Mouse (Mus musculus) left cerebral cortex, postnatal 10 days (tissue): ENCODE measurements around the gene Mfsd2b. TPM values are rescaled to one million over a fixed set of nuclear protein-coding genes. Genes with fewer than 3 reads are reported as not detected.

Experiments
- DNase-seq, 2 experiments: peaks; one replicate each; pipeline ENCODE4 v3.0.0; 2021 to 2022; ENCODE audit warnings: low spot score in 2 of 2, mixed read lengths in 1 of 2; ENCODE audit errors: extremely low spot score in 1 of 2
- intact Hi-C: fragments of 180-260 bp; cut with DNase I; formaldehyde crosslinking; loops from one replicate; pipeline ENCODE4 v1.15.1; 2025
- total RNA-seq, 2 experiments: library from RNA; stranded (reverse); gene quantifications; 2 replicates each; pipeline ENCODE4 v1.2.3; 2021

Mfsd2b gene
- total RNA-seq, 2 experiments from 2014 or later, result 0.91 to 0.94 TPM

GRCm38 (mm10) chr12:4840741-4841140 is 33.4 kb downstream of the Mfsd2b start:
- DNase-seq, result peak in 1 of 2 experiments; percentile 38
- intact Hi-C loops, result loop anchor here (5.0 kb wide), 1 partner anchor 77 kb away; the partner anchor contains the start of gene Atad2b

DNA sequence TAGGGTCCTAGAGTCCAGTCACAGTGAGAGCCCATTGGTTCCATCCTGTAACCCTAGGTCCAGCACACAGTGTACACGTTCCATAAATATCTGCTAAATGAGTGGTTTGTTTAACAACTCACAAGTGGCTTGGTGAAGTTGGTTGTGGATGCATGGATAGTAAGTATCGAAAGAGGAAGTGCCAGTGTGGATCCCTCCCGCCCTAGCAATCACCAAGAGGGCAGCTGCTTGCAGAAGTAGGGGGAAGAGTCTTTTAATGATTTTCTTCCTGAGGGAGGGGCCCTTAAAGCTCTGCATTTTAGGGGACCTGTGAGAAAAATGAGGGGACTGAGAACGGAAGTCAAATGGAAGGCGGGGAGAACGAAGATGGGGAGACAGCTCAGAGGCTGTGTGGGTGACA is 34.1 kb downstream of the Mfsd2b start:
- intact Hi-C loops, result loop anchor here (5.0 kb wide), 1 partner anchor 77 kb away; the partner anchor contains the start of gene Atad2b
- no peak for DNase-seq

GRCm38 (mm10) chr12:4836959-4837358 is 37.2 kb downstream of the Mfsd2b start:
- DNase-seq, result no peak
- intact Hi-C loops, result no loop called here

- intact Hi-C loops, result no loop called here
- DNase-seq, result no peak
Measured at GRCm38 (mm10) chr12:4827256-4827655, 46.9 kb downstream of the Mfsd2b start.

DNA sequence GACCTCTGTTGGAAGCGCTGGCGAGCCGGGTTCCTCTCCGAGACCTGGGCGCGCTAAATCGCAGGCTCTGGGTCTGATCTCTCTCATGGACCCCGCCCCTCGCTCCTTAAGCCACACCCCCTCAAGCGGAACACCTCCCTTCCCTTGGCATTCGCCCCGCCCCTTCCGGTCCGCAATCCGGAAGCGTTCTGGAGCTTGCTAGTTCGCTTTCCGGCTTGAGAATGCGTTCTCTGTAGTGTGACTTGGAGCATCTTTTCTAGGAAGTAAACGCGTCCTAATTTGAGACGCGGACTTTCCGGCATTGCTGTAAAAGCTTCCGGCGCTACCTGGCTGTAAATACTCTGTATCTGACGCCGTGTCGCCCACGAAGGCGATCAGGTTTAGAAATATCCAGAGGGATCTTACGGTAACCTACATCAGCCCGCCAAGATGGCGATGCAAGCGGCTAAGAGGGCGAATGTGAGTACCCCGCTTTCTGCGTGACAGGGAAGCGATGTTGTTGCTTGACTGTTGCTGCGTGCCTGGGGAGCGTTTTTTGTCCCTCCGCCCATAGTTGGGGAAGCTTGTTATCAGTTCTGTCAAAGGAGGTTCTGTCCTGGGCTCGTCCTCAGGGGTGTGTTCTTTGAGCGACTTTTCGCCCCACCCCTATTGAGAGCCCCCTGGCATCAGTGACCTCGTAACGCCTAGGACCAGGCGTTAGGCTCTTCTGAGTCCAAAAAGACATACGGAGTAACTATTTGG is 56.6 kb downstream of the Mfsd2b start, which contains the start of gene Sf3b6:
Sf3b6 (plus strand) TSS at position 184 of the 741 bp plus-strand sequence.
- DNase-seq, result peak; percentile 97 to 99
- intact Hi-C loops, result no loop called here

GRCm38 (mm10) chr12:4816680-4817360 is 57.3 kb downstream of the Mfsd2b start:
- no peak for DNase-seq
- intact Hi-C loops, result no loop called here

- intact Hi-C loops, result no loop called here
- no peak for DNase-seq
Measured at GRCm38 (mm10) chr12:4813636-4814035, 60.5 kb downstream of the Mfsd2b start.

Other genes with a start within 250 kb of the Mfsd2b start
- gene Fam228a, start 135.9 kb downstream of the Mfsd2b start, total RNA-seq, result 1 to 10 TPM; 1.6 to 1.8 TPM
- gene Pfn4, start 105.3 kb downstream of the Mfsd2b start, total RNA-seq, result 10 to 100 TPM; 13.5 to 13.9 TPM
- gene Fam228b, start 105.1 kb downstream of the Mfsd2b start, total RNA-seq, result 10 to 100 TPM; 11.1 to 14.9 TPM
- gene Sf3b6, start 56.8 kb downstream of the Mfsd2b start, total RNA-seq, result 10 to 100 TPM; 95.6 to 98.8 TPM
- 100 to 1,000 TPM; 112 to 132 TPM for gene Fkbp1b, start 32.8 kb downstream of the Mfsd2b start, total RNA-seq
- 10 to 100 TPM in 1 of 2 experiments, 1 to 10 TPM in 1; 9.8 to 11.6 TPM for gene Wdcp, start 31.1 kb downstream of the Mfsd2b start, total RNA-seq
- 10 to 100 TPM; 44.9 to 47.2 TPM for gene Ubxn2a, start 33.3 kb upstream of the Mfsd2b start, total RNA-seq
- 10 to 100 TPM; 26.6 to 29.4 TPM for gene Atad2b, start 43.0 kb upstream of the Mfsd2b start, total RNA-seq